Mouse (Mus musculus) liver (tissue): ENCODE data around the gene Evi2b.

ENCODE experiments used
- DNase-seq: peaks from one replicate; pipeline ENCODE4 v3.0.0-alpha.2; 2020; ENCODE audit warnings: mixed read lengths

Gene Evi2b

DNA sequence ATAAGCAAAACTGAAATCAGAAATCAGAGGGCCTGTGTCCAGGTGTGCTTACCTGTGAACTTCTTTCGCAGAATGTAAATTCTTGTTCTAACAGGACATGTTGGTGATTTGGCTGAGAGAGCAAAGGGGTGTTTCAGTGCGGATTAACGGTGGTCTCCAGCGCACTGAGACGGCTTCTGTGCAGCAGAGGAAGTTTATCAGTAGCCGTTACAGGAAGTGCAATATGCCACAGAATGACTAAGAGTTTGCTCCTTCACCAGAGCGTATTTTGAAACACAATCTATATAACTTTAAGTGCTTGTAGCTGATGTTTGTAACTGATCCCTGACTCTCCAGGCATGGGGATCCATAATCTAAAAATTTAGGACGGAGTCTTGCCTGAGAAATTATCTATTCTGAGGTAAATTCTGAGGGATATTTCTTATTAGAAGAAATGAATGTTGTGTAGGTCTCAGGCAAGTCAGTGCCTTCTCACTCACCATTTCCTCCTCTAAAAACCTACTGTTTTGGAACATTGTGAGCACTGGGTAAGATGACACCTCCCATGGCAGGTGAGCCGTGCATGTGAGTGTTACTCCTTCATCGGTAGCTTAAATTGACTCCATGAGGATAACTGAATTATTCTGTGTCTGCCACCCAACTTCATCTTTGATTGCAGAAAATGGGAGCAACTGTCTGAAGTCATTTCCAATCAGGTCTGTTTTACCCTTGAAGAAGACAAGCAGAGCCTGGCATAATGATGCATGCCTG lies at the start of gene Evi2b:
Gene Evi2b (minus strand): TSS at position 203 of the 750 bp plus-strand sequence.
- peak; percentile 29 for DNase-seq

DNA sequence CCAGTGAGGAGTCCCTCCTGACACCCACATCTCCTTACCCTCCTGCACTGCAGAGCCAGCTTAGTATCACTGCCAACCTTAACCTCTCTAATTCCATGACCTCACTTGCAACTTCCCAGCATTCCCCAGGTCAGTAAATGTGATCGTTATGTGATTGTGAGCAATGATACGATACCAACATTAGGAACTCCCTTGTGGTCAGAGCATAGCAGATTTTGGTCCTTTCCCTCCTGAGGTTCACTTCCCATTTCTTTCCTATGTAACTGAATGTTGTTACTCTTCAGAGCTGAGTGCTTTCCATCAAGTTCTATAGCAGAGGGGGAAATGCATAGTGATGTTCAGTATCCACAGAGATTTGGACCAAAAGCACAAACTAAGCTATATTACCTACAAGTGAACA lies 46.8 kb upstream of the Evi2b start:
- no peak for DNase-seq

DNA sequence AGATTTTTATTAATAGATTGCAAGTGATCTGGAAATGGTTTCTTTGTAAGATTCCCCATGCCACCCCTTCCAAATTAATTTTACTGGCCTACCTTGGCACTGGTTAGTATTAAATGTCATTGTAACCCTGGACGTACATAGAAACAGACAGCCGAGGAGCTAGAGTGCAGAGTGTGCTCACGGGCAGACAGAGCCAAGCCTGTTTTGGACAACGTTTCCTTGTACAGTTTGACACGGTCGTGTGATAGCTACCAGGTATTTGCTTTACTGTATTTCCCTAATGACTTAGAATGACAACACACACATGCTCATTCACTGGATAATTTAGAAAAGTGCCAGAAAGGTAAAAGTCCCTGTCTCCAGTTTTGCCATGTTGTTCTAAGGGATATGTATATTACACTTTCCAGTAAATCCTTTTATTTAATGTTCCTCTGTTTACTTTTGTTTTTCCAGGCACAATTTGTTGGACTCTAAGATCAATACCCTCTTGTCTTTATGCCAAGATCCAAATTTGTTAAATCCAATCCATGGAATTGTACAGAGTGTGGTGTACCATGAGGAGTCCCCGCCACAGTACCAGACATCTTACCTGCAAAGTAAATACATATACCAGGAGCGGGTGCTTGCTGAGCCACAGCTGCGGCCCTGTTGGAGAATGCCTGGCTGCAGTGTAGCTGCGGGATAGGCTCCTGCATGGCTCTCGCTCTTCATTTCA lies 44.8 kb upstream of the Evi2b start:
- no peak for DNase-seq

DNA sequence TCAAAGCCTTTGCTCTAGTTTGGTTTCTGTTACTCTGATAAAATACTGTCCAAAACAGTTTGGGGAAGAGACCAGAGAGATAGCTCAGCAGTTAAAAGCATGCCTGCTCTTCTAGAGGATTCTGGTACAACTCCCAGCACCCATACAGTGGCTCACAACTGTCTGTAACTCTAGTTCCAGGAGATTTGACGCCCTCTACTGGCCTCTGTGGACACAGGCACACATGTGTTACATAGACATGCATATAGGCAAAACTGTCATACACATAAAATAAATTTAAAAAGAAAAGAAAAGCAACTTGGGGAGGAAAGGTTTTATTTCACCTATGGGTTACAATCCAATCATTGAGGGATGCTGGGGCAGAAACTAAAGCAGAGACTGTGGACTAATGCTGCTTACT lies 43.4 kb upstream of the Evi2b start:
- DNase-seq, result no peak

DNA sequence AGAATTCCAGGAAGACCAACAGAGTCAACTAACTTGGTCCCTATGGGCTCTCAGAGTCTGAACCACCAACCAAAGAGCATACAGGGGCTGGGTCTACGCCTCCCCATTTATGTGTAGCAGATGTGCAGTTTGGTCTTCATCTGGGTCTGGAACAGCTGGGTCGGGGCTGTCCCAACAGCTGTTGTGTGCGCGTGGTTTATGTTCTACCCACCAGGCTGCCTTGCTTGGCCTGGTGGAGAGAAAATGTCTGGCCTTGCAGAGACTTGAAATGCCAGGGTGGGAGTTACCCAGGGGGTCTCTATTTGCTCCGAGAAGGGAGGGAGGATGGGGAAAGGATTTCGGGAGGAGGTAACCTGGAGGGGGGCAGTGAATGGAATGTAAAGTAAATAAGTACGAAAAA lies 39.9 kb upstream of the Evi2b start:
- no peak for DNase-seq

DNA sequence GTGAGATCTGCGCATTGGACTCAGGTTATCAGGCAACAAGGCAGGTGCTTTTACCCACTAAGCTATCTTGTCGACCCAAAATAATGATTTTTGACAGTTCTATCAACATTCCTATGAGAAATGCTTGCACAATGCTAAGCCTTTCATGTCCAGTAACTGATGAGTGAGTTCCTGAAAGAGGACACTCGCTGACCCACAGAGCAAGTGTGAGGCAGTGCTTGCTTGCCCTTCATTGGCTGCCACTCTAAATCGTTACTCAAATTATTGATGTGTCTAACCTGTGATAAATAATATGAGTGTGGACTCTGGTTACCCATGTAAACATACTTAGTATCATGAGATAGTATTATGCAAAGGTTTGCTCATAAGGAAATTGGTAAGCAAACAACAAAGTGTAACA lies 37.0 kb upstream of the Evi2b start:
- DNase-seq, result no peak

DNA sequence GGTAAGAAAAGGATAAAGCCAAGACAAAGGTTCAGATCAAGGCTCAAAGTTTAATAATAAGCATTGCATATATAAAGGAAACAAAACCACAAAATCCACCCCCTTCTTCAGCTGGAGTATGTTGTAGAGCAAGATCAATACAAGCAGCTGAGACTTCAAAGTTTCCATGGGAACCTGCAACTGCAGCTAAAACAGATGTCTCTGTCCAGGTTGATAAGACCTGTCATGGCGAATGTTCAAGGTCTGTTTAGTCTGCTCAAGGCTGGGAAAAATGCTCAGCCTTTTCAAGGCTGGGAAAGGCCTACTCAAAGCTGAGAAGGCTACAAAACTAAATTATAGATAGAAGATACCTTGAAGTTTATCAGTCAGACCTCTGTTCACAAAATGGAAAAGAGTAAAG lies 29.1 kb upstream of the Evi2b start:
- no peak for DNase-seq

DNA sequence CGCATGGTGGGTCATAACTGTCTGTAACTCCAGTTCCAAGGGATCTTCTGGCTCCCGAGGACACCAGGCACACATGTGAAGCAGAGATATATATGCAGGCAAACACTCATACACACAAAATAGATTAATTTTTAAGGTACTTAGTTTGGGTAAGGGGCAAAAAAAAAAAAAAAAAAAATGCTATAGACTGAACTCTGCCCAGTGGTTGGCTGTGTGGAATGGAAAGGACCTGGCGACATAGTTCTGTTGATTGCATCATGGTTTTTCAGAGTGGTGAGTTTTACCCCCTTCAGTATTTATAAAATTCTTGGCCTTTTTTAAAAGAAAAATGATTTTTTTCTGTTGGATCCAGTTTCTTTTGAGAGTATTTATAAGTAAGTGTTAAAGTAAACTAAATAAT lies 12.7 kb upstream of the Evi2b start:
- no peak for DNase-seq

DNA sequence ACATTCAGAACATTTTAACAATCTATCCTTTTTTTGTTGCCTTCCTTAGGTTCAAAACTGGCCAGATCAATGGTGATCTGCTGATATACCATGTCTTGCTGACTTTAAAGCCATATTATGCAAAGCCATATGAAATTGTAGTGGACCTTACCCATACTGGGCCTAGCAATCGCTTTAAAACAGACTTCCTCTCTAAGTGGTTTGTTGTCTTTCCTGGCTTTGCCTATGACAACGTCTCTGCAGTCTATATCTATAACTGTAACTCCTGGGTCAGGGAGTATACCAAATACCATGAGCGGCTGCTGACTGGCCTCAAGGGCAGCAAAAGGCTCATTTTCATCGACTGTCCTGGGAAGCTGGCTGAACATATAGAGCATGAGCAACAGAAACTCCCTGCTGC lies 12.0 kb upstream of the Evi2b start:
- DNase-seq, result no peak

DNA sequence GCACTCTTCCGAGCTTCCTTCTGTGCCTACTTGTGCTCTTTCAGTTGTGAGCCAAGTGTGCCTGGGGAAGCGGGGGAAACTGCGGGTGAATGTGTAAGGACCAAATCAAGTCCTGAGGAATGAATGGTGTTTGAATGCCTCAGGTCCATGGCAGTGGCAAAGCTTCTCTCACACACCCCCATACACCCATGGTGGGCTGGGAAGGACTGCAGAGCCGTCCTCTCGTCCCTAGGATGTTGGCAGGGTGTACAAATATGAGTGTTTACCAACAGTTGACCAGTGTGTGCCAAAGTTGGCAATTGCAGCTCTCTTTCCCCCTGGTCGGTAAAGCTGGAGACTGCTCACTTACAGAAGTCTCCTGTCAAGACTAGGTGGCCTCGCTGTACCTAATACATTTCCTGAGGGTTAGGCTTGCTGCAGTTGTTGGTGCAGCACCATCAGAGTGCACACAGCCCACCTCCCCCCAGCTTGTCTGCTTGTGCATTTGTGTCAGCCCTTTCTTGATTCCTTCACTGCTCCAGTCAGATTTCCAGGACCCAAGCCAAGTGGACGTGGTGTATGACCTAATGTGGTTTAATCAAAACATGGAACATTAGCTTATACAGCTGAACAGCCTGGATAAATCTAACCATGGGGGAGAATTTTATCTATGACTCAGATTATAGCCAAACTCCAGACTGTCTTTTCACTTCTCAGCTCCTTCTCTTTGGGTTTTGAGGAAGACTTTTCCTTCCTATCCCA lies 10.6 kb upstream of the Evi2b start:
- no peak for DNase-seq

DNA sequence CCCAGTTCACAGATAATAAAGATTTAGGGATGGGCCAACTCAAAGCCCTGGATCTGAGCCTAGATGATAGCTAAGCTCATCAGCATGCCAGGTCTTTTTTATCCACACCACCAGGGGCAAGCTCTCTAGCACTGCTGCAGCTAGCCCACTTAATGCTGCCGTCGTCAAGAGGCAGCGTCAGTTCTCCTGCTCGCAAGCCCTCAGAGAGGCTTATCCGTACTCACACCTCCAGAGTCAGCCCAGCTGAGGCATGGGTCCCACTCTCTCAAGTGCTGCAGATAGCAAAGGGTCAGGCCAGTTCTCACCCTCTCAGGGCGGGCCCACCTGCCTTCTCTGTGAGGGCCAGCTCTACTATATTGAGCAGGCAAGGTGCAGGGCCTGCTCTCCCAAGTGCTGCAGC lies 9.7 kb upstream of the Evi2b start:
- DNase-seq, result peak; percentile 16

DNA sequence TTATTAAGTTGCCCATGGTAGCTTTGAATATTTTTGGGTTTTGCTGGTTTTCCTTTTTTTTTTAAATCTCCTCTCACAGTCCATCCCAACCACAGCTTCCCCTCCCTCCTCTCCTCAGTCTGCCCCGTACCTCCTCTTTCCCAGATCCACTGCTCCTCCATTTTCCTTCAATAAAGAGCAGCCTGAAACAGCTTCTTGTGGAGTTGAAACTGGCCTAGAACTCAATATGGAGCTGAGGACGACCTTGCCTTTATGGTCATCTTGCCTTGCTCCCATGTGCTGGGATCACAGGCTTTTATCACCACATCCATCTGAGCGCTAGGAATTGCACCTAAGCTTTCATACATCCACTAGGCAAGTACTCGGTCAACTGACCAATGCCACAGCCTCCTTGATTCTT lies 7.9 kb upstream of the Evi2b start:
- no peak for DNase-seq

DNA sequence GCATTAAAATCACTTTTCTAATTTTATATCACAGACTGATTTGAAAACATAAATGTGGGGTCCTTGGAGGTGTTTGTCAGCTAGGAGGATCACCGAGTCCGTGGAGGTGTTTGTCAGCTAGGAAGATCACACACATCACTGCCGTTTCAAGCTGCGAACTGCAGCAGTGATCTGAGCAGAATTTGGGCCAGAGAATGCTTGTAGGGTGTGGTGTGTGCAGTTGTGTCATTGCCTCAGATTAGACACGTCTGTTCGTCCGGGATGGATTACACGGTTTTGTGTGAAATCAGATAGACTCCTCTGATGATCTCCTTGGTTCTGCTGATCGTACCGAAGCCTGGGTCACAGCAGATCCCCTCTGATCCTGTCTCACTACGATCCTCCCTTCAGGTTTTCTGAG lies 7.2 kb upstream of the Evi2b start:
- DNase-seq, result no peak

DNA sequence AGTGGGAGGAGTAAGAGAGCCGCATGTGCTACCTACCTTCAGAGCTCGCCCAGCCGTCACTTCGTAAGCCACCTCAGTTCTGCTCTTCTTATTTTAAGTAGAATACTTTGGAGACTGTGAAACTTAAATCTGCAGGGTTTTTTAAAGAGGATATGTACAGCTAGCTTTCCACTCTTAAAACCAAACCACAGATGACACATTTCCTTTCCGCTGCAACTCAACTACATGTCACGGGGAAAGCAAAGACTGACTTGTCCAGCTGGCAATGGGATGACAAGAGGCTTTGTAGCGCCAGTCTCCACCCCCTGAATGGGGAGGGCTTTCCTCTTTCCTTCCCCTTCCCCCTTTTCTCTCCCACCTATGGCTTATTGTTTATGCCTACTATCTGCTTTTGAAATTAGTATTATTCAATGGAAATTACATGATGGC lies 6.8 kb upstream of the Evi2b start, which contains the start of the genes Evi2 and Evi2a:
Gene Evi2 (minus strand): TSS at position 257 of the 429 bp plus-strand sequence.
Gene Evi2a (minus strand): TSS at position 277 of the 429 bp plus-strand sequence.
- DNase-seq, result peak; percentile 14

DNA sequence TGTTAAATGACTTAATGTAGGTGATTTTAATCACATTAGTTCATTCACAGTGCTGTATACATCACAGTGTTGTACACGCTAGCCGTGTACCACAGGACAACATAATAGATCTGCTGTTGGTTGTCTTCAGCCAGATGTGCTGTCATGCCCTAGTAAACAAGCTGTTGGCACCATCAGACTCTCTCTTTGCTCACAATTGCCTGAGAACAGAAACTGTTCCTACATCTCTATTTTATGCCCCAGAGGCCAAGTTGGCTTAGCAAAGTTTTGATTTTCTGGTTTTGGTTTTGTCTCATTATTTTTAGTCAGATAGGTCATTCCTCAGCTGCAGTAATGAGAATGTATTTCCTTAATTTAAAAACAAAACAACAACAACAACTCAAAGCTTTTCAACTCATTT lies 6.2 kb upstream of the Evi2b start:
- DNase-seq, result no peak

DNA sequence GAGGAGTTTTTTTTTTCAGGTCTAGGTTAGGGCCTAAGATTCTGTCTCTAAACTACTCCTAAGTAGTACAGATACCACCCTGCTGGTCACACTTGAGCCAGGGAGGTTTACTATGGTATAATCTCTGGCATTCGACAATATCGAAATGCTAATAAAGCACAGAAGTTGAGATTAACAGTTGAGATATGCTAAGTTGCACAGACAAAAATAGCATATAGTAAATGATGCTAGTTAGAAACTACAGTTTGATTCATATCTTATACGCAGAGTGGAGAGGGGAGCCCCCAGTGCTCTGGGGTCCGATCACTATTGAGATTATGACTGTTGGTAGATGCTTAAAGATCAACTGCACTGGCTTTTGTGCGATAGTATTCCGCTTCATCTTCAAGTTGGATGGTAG lies 5.7 kb upstream of the Evi2b start:
- DNase-seq, result no peak

DNA sequence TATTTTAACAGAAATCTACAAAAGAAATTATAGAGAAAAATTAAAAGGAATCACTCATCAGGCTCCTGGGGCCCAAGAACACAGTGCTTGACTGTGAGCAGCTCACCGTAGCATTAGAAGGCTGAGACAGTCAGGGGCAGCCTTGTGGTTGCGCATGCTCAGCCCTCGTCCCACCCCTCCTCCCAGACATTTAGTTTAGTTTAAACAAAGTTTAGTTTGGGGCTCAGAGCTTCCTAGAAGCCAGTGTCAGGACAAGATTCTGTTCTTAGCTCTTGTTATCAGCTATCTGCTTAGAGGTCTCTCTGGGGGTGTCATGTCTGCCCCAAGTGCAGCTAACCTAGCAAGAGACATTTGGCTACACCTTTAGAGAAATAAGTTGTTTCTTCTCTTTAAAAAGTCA lies 5.0 kb upstream of the Evi2b start:
- no peak for DNase-seq

DNA sequence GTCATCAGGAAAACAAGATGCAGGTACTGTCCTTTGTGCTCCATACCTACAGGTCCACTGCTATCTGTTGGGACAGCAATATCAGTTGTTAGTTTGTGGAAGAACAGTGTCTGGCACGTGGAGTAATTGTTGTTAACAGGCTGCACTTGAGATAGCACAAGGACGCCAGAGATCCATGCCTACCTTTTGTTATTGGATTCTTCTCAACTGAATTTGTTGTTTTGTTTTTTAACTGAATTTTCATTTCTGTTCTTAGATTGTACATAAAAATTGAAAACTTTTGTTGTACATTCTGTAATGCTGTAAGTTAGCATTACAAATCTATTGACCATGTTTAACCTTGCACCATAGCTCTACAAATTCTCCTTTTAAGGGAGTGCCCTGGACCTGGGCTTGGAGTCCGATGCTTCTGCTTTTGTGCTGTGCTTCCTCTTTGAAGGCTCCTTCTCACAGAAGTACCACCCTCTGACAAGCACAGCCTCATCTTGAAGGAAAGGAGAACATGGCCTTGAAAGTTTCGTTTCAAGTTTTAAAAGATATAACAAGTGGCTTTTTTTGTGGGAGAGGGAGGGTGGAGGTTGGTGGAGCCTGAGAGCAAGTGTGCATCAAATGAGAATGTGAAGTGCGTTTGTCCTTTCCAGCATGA lies 4.3 kb upstream of the Evi2b start:
- DNase-seq, result no peak

DNA sequence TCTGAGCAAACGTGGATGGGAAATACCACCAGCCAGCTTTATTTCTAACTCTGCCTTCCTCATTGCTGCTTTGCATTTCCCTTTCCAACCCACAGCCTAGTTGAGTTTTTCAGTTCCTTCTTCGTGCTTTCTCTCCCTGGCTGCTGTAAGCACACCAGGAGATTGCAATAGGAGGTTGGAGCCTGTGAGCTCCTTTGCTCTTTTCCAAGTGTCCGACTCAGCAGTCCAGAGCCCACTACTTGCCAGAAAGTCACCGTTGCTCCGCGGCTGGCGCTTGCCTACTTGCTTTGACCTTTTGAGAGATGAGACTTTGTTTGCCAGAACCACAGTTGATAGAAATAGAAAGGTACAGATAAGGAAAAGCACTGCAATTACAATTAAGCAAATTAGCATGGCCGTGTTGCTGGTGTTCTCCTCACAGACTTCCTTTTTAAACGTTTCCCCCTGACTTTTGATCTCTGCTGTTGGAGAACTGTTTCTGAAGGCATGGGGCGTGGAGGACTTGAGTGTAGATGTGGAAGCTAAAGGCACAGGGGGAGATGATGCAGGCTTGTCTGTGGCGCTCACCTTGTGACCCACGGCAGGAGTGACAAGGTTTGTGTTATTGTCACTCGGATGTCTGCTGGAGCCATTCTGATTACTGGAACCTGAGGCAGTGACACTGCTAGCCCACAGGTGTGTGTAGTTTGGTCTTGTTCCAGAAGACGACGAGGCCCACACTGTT lies 3.6 kb upstream of the Evi2b start:
- no peak for DNase-seq

DNA sequence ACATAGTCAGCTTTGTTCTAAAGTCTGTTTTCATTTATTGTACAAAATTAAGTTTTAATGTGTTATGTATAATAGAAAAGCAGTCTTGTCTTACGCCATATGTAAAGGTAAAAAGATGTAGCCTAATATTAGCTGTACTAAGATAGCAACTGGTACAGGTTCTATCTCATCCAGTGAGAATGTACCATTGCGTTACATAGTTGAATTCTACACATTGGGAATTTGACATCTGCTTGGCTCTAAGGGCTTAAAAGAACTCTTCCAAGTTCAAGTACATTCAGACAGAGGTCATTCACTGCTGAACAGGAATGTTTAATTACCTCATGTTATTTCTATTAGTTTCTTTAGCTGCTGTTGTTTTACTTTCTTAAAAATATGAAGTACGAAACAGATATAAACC lies 3.0 kb upstream of the Evi2b start:
- no peak for DNase-seq

DNA sequence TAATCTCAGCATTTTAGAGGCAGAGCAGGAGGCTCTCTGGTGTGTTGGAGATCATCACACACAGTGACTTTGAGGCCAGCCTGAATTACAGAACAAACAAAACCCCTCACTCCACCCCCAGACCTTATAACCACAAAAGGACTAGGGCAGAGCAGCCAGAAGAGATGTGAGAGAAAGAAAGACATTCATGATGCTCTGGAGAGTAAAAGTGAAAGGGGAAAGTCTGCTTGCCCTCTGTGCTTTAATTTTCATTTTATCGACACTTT lies 681 bp upstream of the Evi2b start:
- DNase-seq, result no peak

DNA sequence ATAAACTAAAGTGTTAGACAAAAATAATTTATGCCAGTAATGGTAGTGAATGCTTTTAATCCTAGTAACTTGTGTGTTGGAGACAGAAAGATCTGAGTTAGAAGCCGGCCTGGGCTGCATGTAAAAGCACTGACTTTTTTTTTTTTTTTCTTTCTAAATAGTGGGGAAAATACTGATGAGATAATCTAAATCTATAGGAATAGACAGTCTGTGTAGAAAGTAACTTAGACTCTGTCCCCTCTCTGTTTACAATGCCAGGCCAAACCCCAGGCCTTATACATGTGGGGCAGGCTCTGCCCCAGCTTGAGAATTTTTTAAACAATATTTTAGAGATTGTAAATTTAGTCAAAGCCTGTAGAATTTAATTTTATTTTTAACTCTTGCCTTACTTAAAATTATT lies 618 bp downstream of the Evi2b start:
- DNase-seq, result no peak

DNA sequence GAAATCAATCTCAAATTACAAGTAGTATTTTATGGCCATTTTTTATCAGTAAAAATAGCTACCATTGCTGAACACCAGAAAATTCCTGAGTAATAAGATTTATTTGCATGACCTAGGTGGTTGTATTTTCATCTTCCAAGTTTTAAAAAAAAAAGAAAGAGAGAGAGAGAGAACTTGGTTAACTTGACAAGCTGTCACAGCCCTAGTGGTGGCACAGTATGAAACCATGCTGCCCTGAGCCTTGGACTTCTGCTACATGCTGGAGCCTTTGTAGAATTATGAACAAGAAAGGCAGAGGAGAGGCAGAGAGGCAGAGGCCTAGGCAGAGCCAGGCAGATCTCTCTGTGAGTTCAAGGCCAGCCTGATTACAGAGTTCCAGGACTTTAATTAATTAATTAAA lies 1.6 kb downstream of the Evi2b start:
- DNase-seq, result no peak
